Mouse (Mus musculus) right cerebral cortex, postnatal 10 days (tissue): ENCODE results near the gene Lman1l.
A peak's percentile ranks its signal among the peaks of the same experiment; 100 is the strongest.

Source experiments
- DNase-seq, 2 experiments: peaks; one replicate each; pipeline ENCODE4 v3.0.0; 2021; ENCODE audit warnings: low spot score in 2 of 2

The Lman1l gene

DNA sequence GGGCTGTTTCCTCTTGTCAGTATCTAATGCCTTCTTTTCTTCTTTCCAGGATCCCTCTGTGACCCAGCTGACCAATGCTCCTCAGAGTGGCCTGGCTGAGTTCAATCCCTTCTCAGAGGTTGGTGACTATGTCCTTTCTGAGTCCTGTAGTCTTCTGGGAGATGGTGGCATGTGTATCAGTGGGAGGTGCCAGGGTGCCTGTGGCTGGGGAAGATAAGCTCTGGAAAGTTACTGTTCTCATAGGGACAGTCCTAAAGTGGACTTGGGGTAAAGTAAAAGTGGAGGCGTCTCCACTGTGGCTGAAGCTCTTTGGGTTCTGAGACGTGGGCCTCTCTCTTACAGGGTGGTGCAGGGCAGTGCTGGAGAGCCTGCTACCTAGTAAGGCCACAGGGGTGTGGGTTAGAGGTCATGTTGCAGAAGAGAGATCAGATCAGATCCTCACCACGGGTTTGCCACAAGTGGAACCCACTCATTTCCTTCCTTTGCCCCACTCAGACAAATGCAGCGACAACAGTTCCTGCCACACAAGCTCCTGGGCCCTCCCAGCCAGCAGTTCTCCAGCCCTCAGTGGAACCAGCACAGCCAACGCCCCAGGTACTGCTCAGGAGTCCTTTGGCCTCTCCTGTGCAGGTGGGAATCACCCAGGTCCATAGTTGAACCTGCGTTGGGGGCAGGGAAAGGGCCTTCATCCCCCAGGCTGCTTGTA, 43.3 kb downstream of the Lman1l start:
- DNase-seq = no peak

- DNase-seq = no peak
These were observed 45.0 kb downstream of the Lman1l start for GRCm38 (mm10) chr9:57575577-57575976.

DNA sequence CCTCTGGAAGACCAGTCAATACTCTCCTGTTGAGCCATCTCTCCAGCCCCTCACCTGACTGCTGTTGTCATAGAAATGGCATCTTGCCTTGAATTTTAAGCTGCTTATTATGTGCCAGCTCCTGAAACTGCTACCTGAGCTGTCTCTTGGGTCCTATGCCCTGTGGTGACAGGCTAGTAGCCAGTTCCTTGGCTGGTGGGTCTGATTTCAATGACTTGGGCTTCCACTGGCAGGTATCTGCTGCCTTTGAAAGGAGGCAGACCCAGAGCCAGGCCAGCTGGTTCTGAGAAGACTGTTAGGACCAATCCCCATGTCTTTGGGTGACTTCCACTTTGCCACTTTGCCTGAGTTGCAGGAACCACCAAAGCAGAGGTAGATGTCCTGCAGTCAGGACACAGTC, 46.2 kb downstream of the Lman1l start:
- DNase-seq = no peak

GRCm38 (mm10) chr9:57568500-57568899, 52.1 kb downstream of the Lman1l start:
- DNase-seq = no peak

DNA sequence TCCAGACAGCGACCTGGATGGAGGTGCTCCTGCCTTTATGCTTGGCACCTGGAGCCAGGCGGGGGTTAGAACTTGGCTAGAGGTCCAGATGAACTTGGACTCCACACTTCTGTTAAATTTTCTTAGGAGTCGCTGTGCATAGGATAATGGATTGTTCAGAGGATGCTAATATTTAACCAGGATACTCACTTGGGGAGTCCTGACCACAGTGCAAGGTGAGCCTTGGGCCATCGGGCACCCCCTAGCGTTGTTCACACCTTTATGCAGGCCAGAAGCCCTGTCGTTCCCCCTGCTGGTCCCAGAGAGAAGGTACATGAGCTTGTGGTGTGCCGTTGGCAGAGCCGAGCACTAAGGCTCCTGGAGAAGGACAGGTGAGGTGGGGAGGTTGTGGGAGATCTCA, 53.7 kb downstream of the Lman1l start:
- no peak for DNase-seq

GRCm38 (mm10) chr9:57565741-57566221, 54.8 kb downstream of the Lman1l start:
- peak; percentile 87 to 90 for DNase-seq

GRCm38 (mm10) chr9:57564609-57565008, 56.0 kb downstream of the Lman1l start:
- no peak for DNase-seq

- DNase-seq = no peak
These were observed 57.6 kb downstream of the Lman1l start for GRCm38 (mm10) chr9:57562896-57563372.

- DNase-seq = no peak
These were observed 58.9 kb downstream of the Lman1l start for GRCm38 (mm10) chr9:57561711-57562099.

- peak; percentile 95 to 96 for DNase-seq
These were observed 59.5 kb downstream of the Lman1l start, which contains the start of gene Scamp2 for GRCm38 (mm10) chr9:57560861-57561710. Scamp2 (plus strand) TSS chr9:57560943.

GRCm38 (mm10) chr9:57560263-57560662, 60.3 kb downstream of the Lman1l start:
- DNase-seq = no peak

DNA sequence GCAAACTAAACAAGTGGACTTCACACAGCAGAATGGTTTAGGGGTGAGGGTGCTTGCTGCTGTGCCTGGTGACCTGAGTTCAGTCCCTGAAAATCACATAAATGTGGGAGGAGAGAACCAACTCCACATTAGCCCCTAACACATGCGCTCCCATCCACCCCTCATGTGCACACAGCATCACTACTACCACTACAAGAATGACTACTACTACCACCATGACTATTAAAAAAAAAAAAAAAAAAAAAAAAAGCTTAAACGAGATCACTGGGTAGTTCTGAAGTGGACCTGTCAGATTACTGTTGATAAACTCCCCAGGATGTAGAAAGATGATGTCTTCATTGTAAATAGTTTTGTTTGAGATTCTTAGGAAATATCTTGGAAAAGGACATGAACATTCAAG, 61.0 kb downstream of the Lman1l start:
- DNase-seq = no peak

DNA sequence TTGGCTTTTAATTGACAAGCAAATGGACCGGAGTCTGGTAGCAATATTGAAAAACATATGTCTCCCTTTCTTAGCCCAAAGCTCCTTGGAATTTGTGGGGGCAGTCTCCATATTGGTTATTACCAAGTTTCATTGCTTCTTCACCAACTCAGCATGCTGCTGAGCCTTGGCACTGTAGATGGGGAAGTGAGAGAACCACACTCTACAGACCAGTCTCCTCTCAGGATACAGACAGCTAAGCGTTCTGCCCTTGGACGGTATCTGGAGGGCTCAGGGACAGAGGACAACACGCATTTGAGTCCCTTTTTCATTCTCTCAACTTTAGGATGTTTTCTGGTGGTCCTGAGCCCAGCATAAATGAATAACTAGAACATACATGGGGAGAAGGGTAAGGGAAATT, 61.9 kb downstream of the Lman1l start:
- DNase-seq = no peak

- DNase-seq = no peak
These were observed 63.4 kb downstream of the Lman1l start for GRCm38 (mm10) chr9:57557215-57557614.
